ENCODE assay signal across 9 mouse cellular contexts in the genomic region with DNA sequence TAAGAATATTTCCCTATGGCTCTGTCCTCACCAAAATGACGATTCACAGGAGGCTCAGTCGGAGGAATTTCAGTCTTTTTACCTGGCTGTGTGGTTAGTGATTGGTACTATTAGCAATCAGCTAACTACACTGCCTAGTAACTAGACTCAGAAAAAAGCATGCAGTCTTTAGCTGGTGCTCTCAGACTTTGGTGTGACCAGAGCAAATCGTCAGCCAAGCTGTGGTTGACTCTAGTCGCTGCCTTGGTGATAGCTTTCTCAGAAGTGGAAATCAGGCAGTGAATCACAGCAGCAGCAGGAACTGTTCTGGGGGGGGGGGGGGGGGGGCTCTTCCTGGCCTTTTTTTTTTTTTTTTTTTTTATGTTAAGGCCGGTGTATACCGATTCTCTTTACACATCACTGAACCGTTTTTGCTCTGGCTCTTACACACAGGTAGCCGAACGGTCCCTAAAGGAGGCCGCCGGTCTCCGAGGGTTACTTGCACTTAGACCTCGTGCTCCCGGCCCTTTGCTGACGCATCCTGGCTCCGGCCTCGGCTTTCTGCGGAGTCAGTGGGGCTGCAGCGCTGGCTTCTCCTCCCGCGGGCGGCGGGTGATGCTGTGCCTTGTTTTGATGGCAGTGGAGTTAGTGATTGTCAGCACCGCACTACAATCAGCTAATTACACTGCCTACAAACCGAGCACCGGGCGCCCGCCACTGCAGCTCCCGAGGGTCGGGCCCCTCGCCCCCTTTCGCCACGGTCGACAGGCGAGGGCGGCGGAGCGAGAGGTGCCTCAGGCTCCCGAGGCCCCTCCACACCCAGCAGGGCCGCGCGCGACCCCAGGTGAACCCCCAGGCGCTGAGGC. TPM values are rescaled to one million over a fixed set of nuclear protein-coding genes. Genes with fewer than 3 reads are reported as not detected.
DNase-seq lines count a peak whose midpoint lies in the region; ATAC-seq and TF ChIP-seq lines count a peak whose summit lies in the region.
"Had no signal": no experiment of that assay in that cellular context is flagged by ENCODE, and none has a peak within 500 bp of the region (broad histone marks: within the 10 kb centered on the region; RNA-seq: fewer than 3 reads in every experiment).

No protein-coding gene starts in this region.

- H3K4me3 ChIP-seq in gastrocnemius, adult 2 months: peak overlapping the region; percentile 74
- peak overlapping the region; percentile 58 for H3K4me3 ChIP-seq in hindbrain, embryonic 15.5 days
- H3K4me3 ChIP-seq in midbrain, embryonic 10.5 days: peak overlapping the region; percentile 75

- DNase-seq in CD4-positive, CD25-positive, alpha-beta regulatory T cell, adult 2 months (ENCODE audit: low read depth, low spot score): peak; percentile 26
- DNase-seq in cerebellum, postnatal 10 days: peak; percentile 71 to 77
- DNase-seq in gastrocnemius, adult 2 months: peak; percentile 66
- DNase-seq in left cerebral cortex, postnatal 25 days (ENCODE audit: low spot score in 2 of 2): peak; percentile 39 to 46
- peak; percentile 71 for DNase-seq in midbrain, embryonic 10.5 days (ENCODE audit: low spot score)
- DNase-seq in right cerebral cortex, postnatal 4 days: peak; percentile 45

- peak overlapping the region; percentile 100 for H3K4me2 ChIP-seq in hindbrain, embryonic 15.5 days

- peak overlapping the region; percentile 58 for H3K9ac ChIP-seq in hindbrain, embryonic 15.5 days

- H3K27ac ChIP-seq in gastrocnemius, adult 2 months: no peak overlapping the region
- H3K27ac ChIP-seq in hindbrain, embryonic 15.5 days (replicated peaks): no peak overlapping the region
- peak overlapping the region; percentile 87 for H3K27ac ChIP-seq in midbrain, embryonic 10.5 days (replicated peaks)
- H3K27ac ChIP-seq: macrophage had no signal

- no peak for ATAC-seq in CD4-positive, CD25-positive, alpha-beta regulatory T cell, adult 4 months
- peak; percentile 75 for ATAC-seq in hindbrain, embryonic 15.5 days (ENCODE audit: low FRiP score, low read depth)

- no peak for TF ChIP-seq CTCF in gastrocnemius, adult 2 months (IDR thresholded peaks at IDR 0.05)

- no peaks in the 10 kb centered on the region for H3K9me3 ChIP-seq in hindbrain, embryonic 15.5 days
- no peaks in the 10 kb centered on the region for H3K9me3 ChIP-seq in midbrain, embryonic 10.5 days (replicated peaks)

- intact Hi-C loops in gastrocnemius, adult 2 months (cut with DNase I): no loop called here
- intact Hi-C loops in left cerebral cortex, postnatal 25 days (cut with DNase I): no loop called here

- no peaks in the 10 kb centered on the region for H3K36me3 ChIP-seq in hindbrain, embryonic 15.5 days
- no peaks in the 10 kb centered on the region for H3K36me3 ChIP-seq in midbrain, embryonic 10.5 days

- 2% methylated on average over 42 of the region's 44 CpGs for WGBS in hindbrain, embryonic 15.5 days
- 1% methylated on average over 44 of the region's 44 CpGs for WGBS in midbrain, embryonic 10.5 days

- peaks cover 16% of the 10 kb centered on the region for H3K4me1 ChIP-seq in hindbrain, embryonic 15.5 days (replicated peaks)
- H3K4me1 ChIP-seq in midbrain, embryonic 10.5 days: peaks cover 24% of the 10 kb centered on the region

- peaks cover 9% of the 10 kb centered on the region for H3K27me3 ChIP-seq in hindbrain, embryonic 15.5 days
- H3K27me3 ChIP-seq in midbrain, embryonic 10.5 days (ENCODE audit: low read depth, poor library complexity, severe bottlenecking): peaks cover 42% of the 10 kb centered on the region

RNA-seq across cellular contexts. Expression of gene 4833427G06Rik, which starts 1.3 kb away (rescaled TPM):
- not detected for polyA plus RNA-seq in CD4-positive, CD25-positive, alpha-beta regulatory T cell, adult 4 months (2017; shearing (Covaris generic))
- total RNA-seq in gastrocnemius, adult 2 months (2021): not detected
- polyA plus RNA-seq in hindbrain, embryonic 15.5 days (2015; fragmentation: Nextera tagmentation; extraction: Ambion mirVana): 0.77 and 1.2 TPM in 2 replicates
- not detected for total RNA-seq in left cerebral cortex, postnatal 25 days (2021)
- not detected in 2 replicates for polyA plus RNA-seq in midbrain, embryonic 10.5 days (2016; fragmentation: Nextera tagmentation; extraction: Ambion mirVana)
- polyA plus RNA-seq: macrophage had no signal

RNA-seq across cellular contexts. Expression of gene Layn, which starts 26.3 kb away (rescaled TPM):
- not detected for polyA plus RNA-seq in CD4-positive, CD25-positive, alpha-beta regulatory T cell, adult 4 months (2017; shearing (Covaris generic))
- total RNA-seq in gastrocnemius, adult 2 months (2021): 1 to 10 TPM in 1 of 2 experiments, under 1 TPM in 1; 0.94 to 2.1 TPM
- 1.2 and 3.3 TPM in 2 replicates for polyA plus RNA-seq in hindbrain, embryonic 15.5 days (2015; fragmentation: Nextera tagmentation; extraction: Ambion mirVana)
- total RNA-seq in left cerebral cortex, postnatal 25 days (2021): 1 to 10 TPM; 6.6 to 8.2 TPM
- polyA plus RNA-seq in midbrain, embryonic 10.5 days (2016; fragmentation: Nextera tagmentation; extraction: Ambion mirVana): 1.1 and 2.0 TPM in 2 replicates

RNA-seq across cellular contexts. Expression of gene Btg4, which starts 42.5 kb away (rescaled TPM):
- polyA plus RNA-seq in CD4-positive, CD25-positive, alpha-beta regulatory T cell, adult 4 months (2017; shearing (Covaris generic)): not detected
- not detected for total RNA-seq in gastrocnemius, adult 2 months (2021)
- polyA plus RNA-seq in hindbrain, embryonic 15.5 days (2015; fragmentation: Nextera tagmentation; extraction: Ambion mirVana): not detected in 2 replicates
- total RNA-seq in left cerebral cortex, postnatal 25 days (2021): not detected
- not detected in 2 replicates for polyA plus RNA-seq in midbrain, embryonic 10.5 days (2016; fragmentation: Nextera tagmentation; extraction: Ambion mirVana)
- polyA plus RNA-seq: macrophage had no signal
